Mouse (Mus musculus) embryonic facial prominence, embryonic 11.5 days (tissue): Measurements from ENCODE around the gene C1ql4. TPM values are rescaled to one million over a fixed set of nuclear protein-coding genes. Genes with fewer than 3 reads are reported as not detected.
A peak's percentile ranks its signal among the peaks of the same experiment; 100 is the strongest.
"Not testable (repeated sequence)": the region's sequence is repeated elsewhere in the genome, so short reads cannot be mapped to it uniquely, and the experiment has no call there.

Experiments used
- ATAC-seq: fragments of 200-750 bp; cut with Nextera tagmentation; replicated peaks from 2 replicates; pipeline ENCODE4 v1.8.0; 2017; ENCODE audit warnings: low read depth; ENCODE audit not compliant: insufficient number of reproducible peaks, low FRiP score, low TSS enrichment
- DNase-seq: peaks from one replicate; pipeline ENCODE4 v3.0.0-alpha.2; 2015; ENCODE audit warnings: low spot score
- H3K27ac ChIP-seq: fragments of 300-500 bp; sonication (generic); replicated peaks from 2 replicates; pipeline ENCODE4 v1.5.1; 2014; ENCODE audit warnings: mild to moderate bottlenecking, low read depth, low read length, control low read depth
- H3K27me3 ChIP-seq: fragments of 300-500 bp; sonication (generic); 2 replicates; pipeline ENCODE4 v1.6.1; 2014; ENCODE audit warnings: mild to moderate bottlenecking, low read length, moderate library complexity, mixed read lengths; ENCODE audit not compliant: control insufficient read depth, insufficient read depth
- H3K36me3 ChIP-seq: fragments of 300-500 bp; sonication (generic); replicated peaks from 2 replicates; pipeline ENCODE4 v1.6.1; 2014; ENCODE audit warnings: low read depth, mild to moderate bottlenecking, low read length, moderate library complexity, mixed read lengths; ENCODE audit not compliant: control insufficient read depth, insufficient read depth
- H3K4me1 ChIP-seq: fragments of 300-500 bp; sonication (generic); 2 replicates; pipeline ENCODE4 v1.6.1; 2014; ENCODE audit warnings: low read length, mixed read lengths; ENCODE audit not compliant: control insufficient read depth, insufficient read depth
- H3K4me2 ChIP-seq: fragments of 300-500 bp; sonication (generic); 2 replicates; pipeline ENCODE4 v1.6.1; 2014; ENCODE audit warnings: low read depth, mild to moderate bottlenecking, control low read depth, low read length, moderate library complexity
- H3K4me3 ChIP-seq: fragments of 300-500 bp; sonication (generic); 2 replicates; pipeline ENCODE4 v1.5.1; 2014; ENCODE audit warnings: low read depth, low read length, control low read depth
- H3K9ac ChIP-seq: fragments of 300-500 bp; sonication (generic); replicated peaks from 2 replicates; pipeline ENCODE4 v1.6.1; 2014; ENCODE audit warnings: mild to moderate bottlenecking, control low read depth, low read length
- H3K9me3 ChIP-seq: fragments of 300-500 bp; sonication (generic); replicated peaks from 2 replicates; pipeline ENCODE4 v1.6.1; 2016; ENCODE audit warnings: mild to moderate bottlenecking, low read length, inconsistent platforms, mixed read lengths; ENCODE audit not compliant: control insufficient read depth
- WGBS: fragments of 180-500 bp; shearing (Covaris S2); extraction: QIAGEN DNeasy Blood & Tissue Kit; methylation state at CpG from one replicate; pipeline ENCODE4 v1.1.7; 2014; 5-methylcytosine and 5-hydroxymethylcytosine counted together
- polyA plus RNA-seq: library from polyadenylated mRNA; unstranded; fragments of >200 nt; fragmentation: Nextera tagmentation; extraction: Ambion mirVana; gene quantifications from 2 replicates; pipeline ENCODE4 v1.2.1, GENCODE M21; 2014

C1ql4 gene
- polyA plus RNA-seq, 1 experiment from 2014 or later = 1.0 TPM

DNA sequence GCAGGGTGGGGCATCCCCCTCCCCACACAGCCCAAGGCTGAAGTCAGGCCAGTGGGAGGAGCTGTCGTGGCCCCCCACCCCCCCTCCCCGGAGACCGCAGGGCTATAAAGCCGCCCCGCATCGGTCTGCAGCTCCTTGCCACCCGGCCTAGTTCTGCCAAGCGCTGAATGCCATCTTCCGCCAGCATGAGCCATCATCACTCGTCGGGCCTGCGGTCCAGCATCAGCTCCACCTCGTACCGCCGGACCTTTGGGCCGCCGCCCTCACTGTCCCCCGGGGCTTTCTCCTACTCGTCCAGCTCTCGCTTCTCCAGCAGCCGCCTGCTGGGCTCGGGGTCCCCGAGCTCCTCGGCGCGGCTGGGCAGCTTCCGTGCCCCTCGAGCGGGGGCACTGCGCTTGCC lies 32.6 kb downstream of the C1ql4 start, which contains the start of gene Prph:
Gene Prph, plus strand, starts transcription at position 135 of the 400 bp plus-strand sequence.
- Histone ChIP-seq H3K9ac (no peak within 1 kb of the TSS; the same call in 1 of the 2 replicates), H3K27me3 (peaks cover 60% of the 10 kb centered on the region), H3K36me3 (no peaks in the 10 kb centered on the region), H3K4me3 (peak within 1 kb of the TSS; percentile 31), H3K27ac (no peak within 1 kb of the TSS), H3K9me3 (no peaks in the 10 kb centered on the region), H3K4me1 (peaks cover 4% of the 10 kb centered on the region), H3K4me2 (peak within 1 kb of the TSS; percentile 60)
- DNase-seq = no peak
- ATAC-seq = no peak
- WGBS = 3% methylated on average over 29 of the region's 30 CpGs

DNA sequence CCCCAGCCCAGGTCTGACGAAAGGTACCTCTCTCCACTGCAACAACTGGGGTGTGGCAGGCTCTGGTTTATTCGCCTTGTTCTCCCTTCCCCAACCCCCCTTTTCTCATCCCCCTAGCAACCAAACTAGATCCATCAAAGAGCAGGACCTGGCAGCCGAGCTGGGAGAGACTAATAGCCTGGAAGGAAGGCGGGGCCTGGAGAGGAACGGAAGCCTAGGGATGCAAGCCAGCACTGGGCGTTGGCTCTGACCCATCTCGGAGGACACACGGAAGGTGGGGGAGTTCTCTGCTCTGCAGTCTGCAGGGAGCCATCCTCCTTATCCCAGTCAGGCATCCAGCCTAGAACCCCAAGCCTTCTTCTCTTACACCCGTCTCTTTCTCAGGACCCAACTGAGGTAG lies 34.2 kb downstream of the C1ql4 start:
- Histone ChIP-seq H3K4me2 (no peak overlapping the region), H3K27me3 (peaks cover 57% of the 10 kb centered on the region), H3K36me3 (no peaks in the 10 kb centered on the region), H3K4me1 (peaks cover 4% of the 10 kb centered on the region), H3K4me3 (no peak overlapping the region), H3K9ac (no peak overlapping the region), H3K9me3 (no peaks in the 10 kb centered on the region), H3K27ac (no peak overlapping the region)
- DNase-seq = no peak
- 12% methylated on average over 9 of the region's 9 CpGs for WGBS
- ATAC-seq = no peak

DNA sequence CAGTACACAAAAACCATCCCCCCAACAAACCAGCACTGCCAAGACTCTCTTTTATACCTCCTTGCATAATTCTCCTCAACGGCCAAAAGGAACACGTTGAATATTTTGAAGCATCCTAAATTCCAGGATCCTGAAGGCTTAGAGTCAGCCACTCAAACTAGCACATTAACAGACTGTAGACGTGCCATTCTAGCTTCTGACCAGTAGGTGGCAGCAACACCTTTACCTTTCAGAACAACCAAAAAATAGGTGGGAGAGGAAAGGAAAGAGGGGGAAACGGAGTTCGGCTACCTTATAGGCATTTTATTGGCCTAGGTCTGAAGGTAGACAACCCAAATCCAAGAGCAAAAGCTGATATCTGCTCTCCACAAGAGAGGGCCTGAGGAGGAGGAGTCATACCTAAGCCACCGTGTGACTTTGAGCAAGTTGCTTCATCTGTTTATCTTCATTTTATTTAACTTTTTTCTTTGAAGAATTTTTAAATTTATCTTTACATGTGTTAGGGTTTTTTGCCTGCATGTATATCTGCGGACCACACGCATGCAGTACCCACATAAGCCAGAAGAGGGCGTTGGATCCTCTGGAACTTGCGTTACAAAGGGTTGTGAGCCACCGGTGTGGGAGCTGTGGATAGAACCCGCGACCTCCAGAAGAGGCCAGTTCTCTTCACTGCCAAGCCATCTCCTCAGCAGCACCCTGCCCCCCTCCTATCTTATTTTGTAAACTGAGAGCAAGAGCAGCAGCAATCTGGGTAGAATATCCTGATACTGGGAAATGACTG lies 38.0 kb downstream of the C1ql4 start:
- peak; percentile 87 for DNase-seq
- no peak overlapping the region for H3K27ac ChIP-seq
- no peak overlapping the region for H3K4me2 ChIP-seq
- no peaks in the 10 kb centered on the region for H3K4me1 ChIP-seq
- H3K4me3 ChIP-seq = no peak overlapping the region
- ATAC-seq = no peak
- no peaks in the 10 kb centered on the region for H3K36me3 ChIP-seq
- 32% methylated on average over 13 of the region's 13 CpGs for WGBS
- no peaks in the 10 kb centered on the region for H3K9me3 ChIP-seq
- H3K27me3 ChIP-seq = peaks cover 21% of the 10 kb centered on the region
- no peak overlapping the region for H3K9ac ChIP-seq

DNA sequence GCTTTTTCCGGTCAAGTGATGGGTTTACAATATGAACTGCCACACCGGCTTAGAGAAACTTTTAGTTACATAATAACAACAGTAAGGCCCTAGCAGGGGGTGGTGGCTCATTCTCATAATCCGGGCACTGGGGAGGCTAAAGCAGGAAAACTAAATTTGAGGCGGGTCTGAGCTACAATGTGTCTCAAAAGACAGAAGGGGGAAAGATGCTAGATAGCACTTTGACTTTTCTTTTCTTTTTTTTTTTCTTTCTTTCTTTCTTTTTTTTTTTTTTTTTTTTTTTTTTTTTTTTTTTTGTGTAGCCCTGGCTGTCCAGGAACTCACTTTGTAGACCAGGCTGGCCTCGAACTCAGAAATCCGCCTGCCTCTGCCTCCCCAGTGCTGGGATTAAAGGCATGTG lies 41.9 kb downstream of the C1ql4 start:
- not testable (repeated sequence) for H3K9ac ChIP-seq, H3K36me3 ChIP-seq, DNase-seq, H3K9me3 ChIP-seq, H3K4me2 ChIP-seq, ATAC-seq, H3K4me3 ChIP-seq, H3K27me3 ChIP-seq, H3K4me1 ChIP-seq, H3K27ac ChIP-seq
- 83% methylated on average over 6 of the region's 6 CpGs for WGBS

DNA sequence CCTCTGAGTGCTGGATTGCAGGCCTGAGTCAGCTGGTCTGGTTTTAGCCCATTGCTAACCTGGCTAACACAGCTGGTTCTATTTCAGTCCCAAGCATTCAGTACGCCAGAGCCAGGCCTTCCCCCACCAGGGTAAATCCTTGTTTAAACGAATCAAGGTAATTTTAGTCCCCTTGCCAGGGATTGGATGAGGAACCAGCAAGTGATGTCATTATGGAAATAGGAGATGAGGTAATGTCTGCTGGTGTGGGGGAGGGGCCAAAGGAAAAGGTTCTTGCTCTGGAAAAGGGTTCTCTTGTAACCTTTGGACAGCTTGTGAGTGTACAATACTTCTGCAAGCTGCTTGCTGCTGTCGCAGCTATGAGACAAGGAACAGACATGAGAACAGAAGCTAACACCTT lies 42.8 kb downstream of the C1ql4 start:
- H3K9ac ChIP-seq = no peak overlapping the region
- whole genome bisulfite sequencing = 43% methylated on average over 3 of the region's 3 CpGs
- no peak for ATAC-seq
- H3K4me3 ChIP-seq = no peak overlapping the region
- H3K36me3 ChIP-seq = no peaks in the 10 kb centered on the region
- H3K27ac ChIP-seq = no peak overlapping the region
- no peaks in the 10 kb centered on the region for H3K27me3 ChIP-seq
- H3K9me3 ChIP-seq = no peaks in the 10 kb centered on the region
- DNase-seq = peak; percentile 63
- no peaks in the 10 kb centered on the region for H3K4me1 ChIP-seq
- H3K4me2 ChIP-seq = no peak overlapping the region

DNA sequence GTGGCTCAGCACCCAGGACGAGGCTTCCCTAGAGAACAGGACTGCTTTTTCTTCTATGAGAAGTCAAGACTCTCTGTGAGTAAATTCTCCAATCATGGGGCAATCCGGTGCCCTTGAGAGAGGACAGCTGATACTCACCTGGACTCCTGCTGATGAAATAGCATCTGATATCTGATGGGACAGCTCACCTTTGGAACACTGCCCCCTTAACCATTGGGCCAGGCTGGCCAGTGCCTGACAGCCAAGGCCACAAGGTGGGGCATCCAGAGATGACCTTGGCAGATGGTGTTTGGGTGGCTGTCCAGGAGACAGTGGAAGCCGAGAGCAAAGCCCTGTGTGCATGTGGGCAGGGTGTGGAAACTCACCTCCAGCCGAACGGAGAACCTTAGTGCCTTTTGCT lies 45.3 kb downstream of the C1ql4 start:
- Histone ChIP-seq H3K9me3 (no peaks in the 10 kb centered on the region), H3K27me3 (no peaks in the 10 kb centered on the region), H3K27ac (no peak overlapping the region), H3K4me3 (no peak overlapping the region), H3K9ac (no peak overlapping the region), H3K4me1 (no peaks in the 10 kb centered on the region), H3K36me3 (no peaks in the 10 kb centered on the region), H3K4me2 (no peak overlapping the region)
- no peak for ATAC-seq
- WGBS = 85% methylated on average over 5 of the region's 5 CpGs
- no peak for DNase-seq

DNA sequence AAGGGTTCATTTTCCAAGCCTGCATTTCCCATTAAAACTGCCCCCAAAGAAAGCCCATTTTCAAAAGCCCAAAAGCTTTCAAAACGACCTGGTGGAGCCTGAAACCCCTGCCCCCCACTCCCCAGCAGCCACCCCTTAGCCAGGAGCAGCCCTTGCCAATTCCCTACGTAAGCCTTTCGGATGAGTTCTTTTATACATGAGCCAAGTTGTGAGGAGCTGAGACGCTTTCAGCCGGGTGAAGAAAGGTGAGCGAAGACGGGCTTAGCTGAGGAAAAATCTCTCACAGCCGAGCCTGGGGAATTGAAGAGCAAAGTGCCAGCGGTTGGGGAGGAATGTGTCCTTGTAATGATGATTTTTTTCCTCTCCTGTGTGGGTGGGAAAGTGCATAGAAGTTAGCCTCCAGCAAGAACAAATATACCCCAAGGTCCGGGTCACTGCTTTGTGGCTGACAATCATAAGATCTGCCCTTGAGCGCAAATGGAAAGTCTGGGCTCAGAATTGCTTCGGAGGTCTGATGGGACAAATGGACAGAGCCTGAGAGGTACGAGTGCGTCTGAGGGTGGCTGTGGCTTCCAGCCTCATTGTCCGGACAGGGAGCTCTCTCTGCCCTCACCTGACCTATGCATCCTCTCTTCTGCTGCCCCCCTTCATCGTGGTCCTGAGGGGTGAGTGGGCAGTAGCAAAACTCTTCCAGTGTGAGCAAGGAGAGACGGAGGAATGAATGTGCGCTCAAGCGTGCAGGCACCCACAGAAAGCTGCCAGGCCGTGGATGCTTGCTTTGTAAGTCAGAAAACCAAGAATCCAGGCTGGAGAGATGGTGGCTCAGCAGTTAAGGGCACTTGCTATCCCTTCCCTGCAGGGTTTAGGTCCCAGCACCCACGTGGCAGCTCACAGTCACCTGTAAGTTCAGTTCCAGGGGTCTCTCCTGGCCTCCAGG lies 46.4 kb downstream of the C1ql4 start:
- no peaks in the 10 kb centered on the region for H3K27me3 ChIP-seq
- 55% methylated on average over 21 of the region's 21 CpGs for WGBS
- H3K27ac ChIP-seq = no peak overlapping the region
- H3K4me3 ChIP-seq = no peak overlapping the region
- H3K4me2 ChIP-seq = no peak overlapping the region
- H3K9ac ChIP-seq = no peak overlapping the region
- H3K4me1 ChIP-seq = no peaks in the 10 kb centered on the region
- H3K9me3 ChIP-seq = no peaks in the 10 kb centered on the region
- no peak for ATAC-seq
- H3K36me3 ChIP-seq = no peaks in the 10 kb centered on the region; the same call in none of the 2 replicates
- DNase-seq = no peak
